In the genomic region with DNA sequence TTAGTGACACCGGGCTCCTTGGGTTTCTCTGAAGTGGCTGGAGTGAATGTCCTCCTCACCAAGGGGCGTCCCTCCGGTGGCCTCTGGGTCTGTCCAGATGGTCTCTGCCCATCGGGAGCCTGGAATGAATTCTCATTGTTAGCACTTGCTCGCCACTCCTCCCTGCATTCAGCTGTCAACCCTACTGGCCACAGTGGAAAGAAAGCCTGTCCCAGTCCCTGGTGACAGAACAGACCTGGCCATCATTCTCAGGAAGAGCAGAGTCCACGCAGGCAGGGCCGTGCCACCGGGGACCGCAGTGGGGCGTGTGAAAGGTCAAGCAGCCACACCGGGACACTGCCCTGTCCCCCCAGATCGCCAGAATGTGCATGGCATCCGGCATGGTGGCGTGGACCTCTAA, we compare ENCODE assay signal across 8 mouse cellular contexts. TPM values are rescaled to one million over a fixed set of nuclear protein-coding genes. Genes with fewer than 3 reads are reported as not detected.
DNase-seq lines count a peak whose midpoint lies in the region; ATAC-seq and TF ChIP-seq lines count a peak whose summit lies in the region.

No protein-coding gene starts in this region.

- no peaks in the 10 kb centered on the region for H3K27me3 ChIP-seq in heart, embryonic 13.5 days (replicated peaks)
- H3K27me3 ChIP-seq in intestine, postnatal 0 days (replicated peaks; ENCODE audit: control insufficient read depth, insufficient read depth, low read length): no peaks in the 10 kb centered on the region
- H3K27me3 ChIP-seq in midbrain, postnatal 0 days (ENCODE audit: insufficient read depth, low read length): no peaks in the 10 kb centered on the region

- peak overlapping the region; percentile 84 for H3K27ac ChIP-seq in heart, embryonic 13.5 days (replicated peaks)
- H3K27ac ChIP-seq in intestine, postnatal 0 days (ENCODE audit: low read depth, low read length): peak overlapping the region; percentile 90
- no peak overlapping the region for H3K27ac ChIP-seq in midbrain, postnatal 0 days (ENCODE audit: low read depth, low read length)

- no peaks in the 10 kb centered on the region for H3K9me3 ChIP-seq in heart, embryonic 13.5 days
- H3K9me3 ChIP-seq in intestine, postnatal 0 days (ENCODE audit: control insufficient read depth): no peaks in the 10 kb centered on the region
- no peaks in the 10 kb centered on the region for H3K9me3 ChIP-seq in midbrain, postnatal 0 days (ENCODE audit: low read length)

- no peak for ATAC-seq in heart, embryonic 13.5 days (ENCODE audit: extremely low read depth, insufficient number of reproducible peaks, low FRiP score, low TSS enrichment)
- peak; percentile 12 for ATAC-seq in intestine, postnatal 0 days
- ATAC-seq in midbrain, postnatal 0 days (ENCODE audit: low FRiP score): no peak
- ATAC-seq in CD4-positive, CD25-positive, alpha-beta regulatory T cell, adult 4 months: no peak

- peak overlapping the region; percentile 64 for H3K9ac ChIP-seq in heart, embryonic 13.5 days
- H3K9ac ChIP-seq in intestine, postnatal 0 days (ENCODE audit: low read depth, low read length): peak overlapping the region; percentile 23; the same call in 1 of the 2 replicates
- peak overlapping the region; percentile 24; the same call in 1 of the 2 replicates for H3K9ac ChIP-seq in midbrain, postnatal 0 days (replicated peaks; ENCODE audit: low read length, poor library complexity, severe bottlenecking)

- H3K36me3 ChIP-seq in heart, embryonic 13.5 days: peaks cover 10% of the 10 kb centered on the region; the same call in 1 of the 2 replicates
- no peaks in the 10 kb centered on the region; the same call in 1 of the 2 replicates for H3K36me3 ChIP-seq in intestine, postnatal 0 days (ENCODE audit: control insufficient read depth, insufficient read depth)
- H3K36me3 ChIP-seq in midbrain, postnatal 0 days (ENCODE audit: insufficient read depth, low read length): no peaks in the 10 kb centered on the region

- peak; percentile 21; the same call in 1 of the 2 replicates for TF ChIP-seq CTCF in intestine, postnatal 0 days (IDR thresholded peaks at IDR 0.05; ENCODE audit: low read depth)
- no peak for TF ChIP-seq CTCF in midbrain, postnatal 0 days (IDR thresholded peaks at IDR 0.05)

- WGBS in heart, embryonic 13.5 days: 47% methylated on average over 14 of the region's 14 CpGs
- WGBS in intestine, postnatal 0 days: 27% methylated on average over 14 of the region's 14 CpGs
- WGBS in midbrain, postnatal 0 days: 22% methylated on average over 14 of the region's 14 CpGs

- intact Hi-C loops in heart, postnatal 14 days (cut with DNase I): loop anchor here (2.0 kb wide), 2 partner anchors 21 to 31 kb away; no protein-coding TSS in a partner anchor

- no peak overlapping the region for H3K4me3 ChIP-seq in heart, embryonic 13.5 days
- no peak overlapping the region for H3K4me3 ChIP-seq in intestine, postnatal 0 days (ENCODE audit: low read depth, low read length)
- H3K4me3 ChIP-seq in midbrain, postnatal 0 days (ENCODE audit: low read depth, low read length): no peak overlapping the region

- peak overlapping the region; percentile 16; the same call in 1 of the 2 replicates for H3K4me2 ChIP-seq in heart, embryonic 13.5 days
- H3K4me2 ChIP-seq in intestine, postnatal 0 days (replicated peaks; ENCODE audit: low read depth): peak overlapping the region; percentile 41; the same call in 1 of the 2 replicates
- H3K4me2 ChIP-seq in midbrain, postnatal 0 days (ENCODE audit: low read depth, low read length, poor library complexity, severe bottlenecking): no peak overlapping the region

- H3K4me1 ChIP-seq in heart, embryonic 13.5 days: peaks cover 80% of the 10 kb centered on the region
- peaks cover 34% of the 10 kb centered on the region for H3K4me1 ChIP-seq in intestine, postnatal 0 days (replicated peaks; ENCODE audit: control insufficient read depth, insufficient read depth, low read length)
- peaks cover 12% of the 10 kb centered on the region; the same call in 1 of the 2 replicates for H3K4me1 ChIP-seq in midbrain, postnatal 0 days (ENCODE audit: insufficient read depth, low read length)

- no peak for DNase-seq in heart, postnatal 14 days
- DNase-seq in embryo, embryonic 9.5 days (ENCODE audit: extremely low spot score): peak; percentile 53
- DNase-seq in midbrain, postnatal 0 days (ENCODE audit: low spot score): peak; percentile 22
- DNase-seq in spleen, postnatal 10 days (ENCODE audit: low spot score in 2 of 2): no peak
- DNase-seq in yolk sac, embryonic 10.5 days (ENCODE audit: low spot score): no peak

RNA-seq across cellular contexts. Expression of a gene that starts 33.2 kb away (rescaled TPM):
- 11.6 and 12.1 TPM in 2 replicates for polyA plus RNA-seq in heart, embryonic 13.5 days (2015; fragmentation: Nextera tagmentation; extraction: Ambion mirVana)
- 10 to 100 TPM; 21.6 to 27.4 TPM for total RNA-seq in heart, postnatal 14 days (2021)
- polyA plus RNA-seq in intestine, postnatal 0 days (2015; fragmentation: Nextera tagmentation; extraction: Ambion mirVana): 8.5 and 9.4 TPM in 2 replicates
- total RNA-seq in midbrain, postnatal 0 days (2014; rRNA removed): 25.1 and 33.6 TPM in 2 replicates
- 9.8 and 10.7 TPM in 2 replicates for polyA plus RNA-seq in midbrain, postnatal 0 days (2015; fragmentation: Nextera tagmentation; extraction: Ambion mirVana)
- polyA plus RNA-seq in CD4-positive, CD25-positive, alpha-beta regulatory T cell, adult 4 months (2017; shearing (Covaris generic)): 1 to 10 TPM; 4.1 to 7.0 TPM

RNA-seq across cellular contexts. Expression of a gene that starts 57.4 kb away (rescaled TPM):
- 1,911 and 2,152 TPM in 2 replicates for polyA plus RNA-seq in heart, embryonic 13.5 days (2015; fragmentation: Nextera tagmentation; extraction: Ambion mirVana)
- total RNA-seq in heart, postnatal 14 days (2021): 1,000 to 10,000 TPM; 1,322 to 1,446 TPM
- 185 and 190 TPM in 2 replicates for polyA plus RNA-seq in intestine, postnatal 0 days (2015; fragmentation: Nextera tagmentation; extraction: Ambion mirVana)
- total RNA-seq in midbrain, postnatal 0 days (2014; rRNA removed): 122 and 136 TPM in 2 replicates
- 115 and 124 TPM in 2 replicates for polyA plus RNA-seq in midbrain, postnatal 0 days (2015; fragmentation: Nextera tagmentation; extraction: Ambion mirVana)
- polyA plus RNA-seq in CD4-positive, CD25-positive, alpha-beta regulatory T cell, adult 4 months (2017; shearing (Covaris generic)): 10 to 100 TPM; 22.4 to 23.9 TPM

Comparison
In these comparisons a context has a peak if more than half of its experiments do, and no peak if none do; other contexts are left out.
1. DNase-seq: peak in embryo, embryonic 9.5 days (single experiment) and midbrain, postnatal 0 days (single experiment); none in heart, postnatal 14 days (0 of 2), spleen, postnatal 10 days (0 of 2) and yolk sac, embryonic 10.5 days (single experiment).
2. RNA of a gene that starts 57.4 kb away (polyA plus RNA-seq): 1,911 to 2,152 TPM in heart, embryonic 13.5 days; 185 to 190 TPM in intestine, postnatal 0 days, 115 to 124 TPM in midbrain, postnatal 0 days and 22.4 to 23.9 TPM in CD4-positive, CD25-positive, alpha-beta regulatory T cell, adult 4 months; every median in the first group is over 10 times any median in the second.
3. Peak in every context shown above with its lines, with median percentiles within 50 percentile points of each other: H3K9ac ChIP-seq.